Mouse (Mus musculus): ENCODE results near the gene Sh2b1.

GRCm38 (mm10) chr7:126481699-126482098 lies 6.5 kb upstream of the Sh2b1 start:
- no peak for TF ChIP-seq POLR2A (IDR thresholded peaks at IDR 0.05; ENCODE audit: borderline replicate concordance, control insufficient read depth, low read depth, low read length)
- TF ChIP-seq CTCF (IDR thresholded peaks at IDR 0.05; ENCODE audit: control insufficient read depth, insufficient read depth, low read length): no peak

Measured in bone marrow, adult 2 months (tissue).